Mouse (Mus musculus) urinary bladder, postnatal 10 days (tissue): ENCODE measurements around the gene Adamts18.

Source experiments
- DNase-seq: peaks from one replicate; pipeline ENCODE4 v3.0.0; 2022; ENCODE audit warnings: low spot score

The Adamts18 gene

DNA sequence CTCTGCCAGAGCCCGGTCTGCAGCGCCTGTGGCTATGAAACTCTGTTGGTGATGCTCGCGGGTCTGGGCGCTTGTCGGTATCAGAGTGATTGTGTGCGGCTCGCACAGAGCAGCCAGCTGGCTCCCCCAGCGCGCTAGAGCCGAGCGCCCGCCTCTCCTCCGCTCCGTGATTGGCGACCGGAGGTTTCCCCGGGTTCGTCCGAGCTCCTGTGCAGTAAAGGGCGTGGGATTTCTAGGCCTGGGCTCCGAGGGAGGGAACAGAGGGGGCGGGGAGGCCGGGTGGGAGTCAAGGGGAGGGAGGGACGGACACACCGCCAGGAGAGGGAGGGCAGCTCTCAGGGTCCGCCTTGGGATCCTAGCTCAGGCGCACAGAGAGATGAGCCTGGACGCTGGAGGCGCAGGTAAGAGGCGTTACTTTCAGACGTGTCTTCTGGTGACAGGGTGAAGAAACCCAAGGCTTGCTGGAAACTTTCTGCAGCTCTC, at the start of gene Adamts18:
TSS of gene Adamts18 (minus strand) at position 86 of the 483 bp plus-strand sequence.
- no peak for DNase-seq

DNA sequence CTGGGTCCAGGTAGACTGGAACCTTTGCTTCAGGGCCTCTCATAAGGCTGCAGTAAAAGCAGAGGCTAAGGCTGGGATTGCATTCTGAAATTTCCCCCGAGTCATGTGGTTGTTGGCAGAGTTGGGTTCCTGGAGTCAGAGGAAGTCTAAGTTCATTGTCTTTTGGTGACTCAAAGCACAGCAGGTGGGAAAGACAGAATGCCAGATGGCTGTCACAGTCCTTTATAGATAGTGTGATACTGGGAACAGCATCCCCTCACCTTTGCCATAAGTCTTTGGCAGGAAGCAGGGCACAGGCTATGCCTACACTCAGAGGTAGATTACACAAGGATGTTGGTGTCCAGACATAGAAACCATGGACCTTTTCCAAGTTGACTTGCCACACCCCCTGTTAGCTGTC, 47.9 kb upstream of the Adamts18 start:
- no peak for DNase-seq

DNA sequence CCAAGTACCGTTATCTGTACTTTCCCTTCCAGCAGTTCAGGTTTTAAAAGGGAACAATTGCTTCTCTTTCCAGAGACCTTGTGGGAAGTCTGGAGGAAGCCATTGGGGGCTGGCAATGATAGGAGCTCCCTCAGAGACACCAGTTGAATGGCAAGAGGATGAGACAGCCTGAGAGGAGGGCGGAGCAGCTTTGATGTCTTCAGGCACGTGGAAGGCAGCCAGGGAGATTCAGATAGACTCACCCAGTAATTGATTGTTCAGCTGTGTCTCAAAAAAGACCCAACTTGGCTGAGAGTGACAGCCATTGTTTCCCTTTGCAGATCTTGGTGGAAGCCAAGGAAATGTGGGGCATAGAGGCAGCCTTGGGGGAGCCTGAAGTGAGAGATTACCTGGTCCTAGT, 42.8 kb upstream of the Adamts18 start:
- DNase-seq: no peak

DNA sequence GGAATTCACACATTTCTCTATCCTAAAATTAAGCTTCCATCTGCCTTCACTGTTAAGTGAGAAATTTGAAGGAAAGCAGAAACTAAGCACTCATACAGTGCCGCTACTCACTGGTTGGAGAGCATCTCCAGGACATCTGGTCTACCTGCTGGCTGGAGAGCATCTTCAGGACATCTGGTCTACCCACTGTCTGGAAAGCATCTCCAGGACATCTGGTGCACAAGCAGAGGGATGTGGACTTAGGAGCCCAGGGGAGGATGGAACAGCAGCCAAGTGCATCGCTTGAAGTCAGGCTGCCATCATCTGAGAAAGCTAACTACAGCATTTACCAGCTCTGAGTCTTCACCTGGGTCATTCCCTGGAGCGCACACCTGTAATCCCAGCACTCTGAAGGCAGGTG, 38.0 kb upstream of the Adamts18 start:
- no peak for DNase-seq

DNA sequence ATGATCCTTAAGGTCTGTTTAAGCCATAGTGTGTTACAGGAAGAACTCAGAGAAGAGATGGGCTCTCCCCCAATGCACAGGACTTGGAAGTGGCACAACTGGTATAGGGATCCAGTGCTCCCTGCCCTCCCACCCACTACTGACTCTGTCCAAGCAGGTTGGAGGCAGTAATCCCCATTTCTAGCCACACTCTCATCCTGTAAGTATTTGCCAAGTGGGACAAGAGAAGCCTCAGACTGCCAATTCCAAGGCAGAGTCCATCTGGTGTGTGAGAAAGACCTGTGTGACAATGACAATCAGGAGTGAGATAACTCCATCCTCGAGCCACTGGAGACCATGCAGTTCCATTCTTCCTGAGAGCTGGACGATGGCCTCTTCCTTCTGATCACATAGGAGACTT, 36.6 kb upstream of the Adamts18 start:
- DNase-seq: no peak

DNA sequence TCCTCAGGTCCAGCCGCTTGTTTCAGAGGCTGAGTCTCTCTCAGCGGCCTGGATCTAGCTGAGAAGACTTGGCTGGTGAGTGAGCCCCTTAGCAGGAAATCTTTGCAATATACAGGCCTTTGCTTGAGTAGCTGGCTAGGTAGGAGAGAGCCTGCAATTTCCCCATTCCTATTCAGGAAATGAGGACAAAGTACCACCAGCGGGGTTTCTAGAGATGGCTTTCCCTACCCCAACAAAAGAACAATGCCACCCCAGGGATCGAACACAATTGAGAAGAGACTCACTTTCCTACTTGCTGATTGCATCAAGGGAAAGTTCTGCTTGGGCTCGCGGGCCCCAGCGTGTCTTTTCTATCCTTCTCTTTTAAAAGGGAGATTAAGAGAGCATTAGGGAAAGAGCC, 35.5 kb upstream of the Adamts18 start:
- DNase-seq: no peak

DNA sequence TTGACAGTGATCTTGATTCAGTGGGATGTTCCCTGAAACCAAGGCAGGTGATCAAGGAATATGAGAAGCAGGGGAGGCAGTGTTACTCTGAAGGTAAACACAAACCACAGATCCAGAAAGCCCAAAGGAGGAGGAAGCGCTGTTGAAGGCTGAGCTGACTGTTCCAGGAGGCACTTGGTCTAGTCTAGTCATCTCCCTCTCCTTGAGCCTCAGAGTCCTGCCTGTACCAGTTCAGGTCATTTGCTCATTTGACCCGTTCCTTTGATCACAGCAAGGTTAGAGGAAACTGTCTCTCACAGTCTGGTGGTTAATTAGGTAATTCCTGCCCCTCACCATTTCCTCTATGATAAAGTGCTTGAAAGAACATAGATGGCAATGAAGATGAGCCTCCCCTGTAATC, 34.0 kb upstream of the Adamts18 start:
- DNase-seq: no peak

DNA sequence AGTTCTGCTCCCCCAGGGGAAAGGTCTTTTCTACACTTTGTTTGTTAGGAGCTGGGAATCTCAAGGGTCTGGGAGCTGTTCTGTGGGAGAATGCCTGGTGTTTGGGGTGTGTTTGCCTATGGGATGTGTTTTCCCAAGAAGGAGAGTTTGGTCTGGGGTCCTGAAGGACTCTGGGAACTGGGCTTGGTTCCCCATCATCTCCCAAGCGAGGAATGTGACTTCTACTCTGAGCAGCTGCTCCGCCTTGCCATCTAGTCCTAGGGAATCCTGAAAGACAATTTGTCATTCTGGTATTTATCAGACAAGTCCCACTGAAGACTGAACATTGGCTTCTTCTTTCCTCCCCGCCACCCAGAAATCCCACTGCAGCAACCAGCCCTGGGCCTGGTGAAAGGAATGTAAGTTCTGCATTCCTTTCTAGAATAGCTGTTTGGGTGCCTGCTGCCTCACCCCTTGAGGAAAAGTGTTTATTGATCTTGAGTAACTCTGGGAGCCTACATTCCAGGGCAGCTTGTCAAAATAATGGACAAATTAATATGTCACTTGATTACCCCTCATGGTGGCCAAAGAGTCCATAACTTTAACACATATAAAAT, 30.0 kb upstream of the Adamts18 start:
- DNase-seq: no peak

DNA sequence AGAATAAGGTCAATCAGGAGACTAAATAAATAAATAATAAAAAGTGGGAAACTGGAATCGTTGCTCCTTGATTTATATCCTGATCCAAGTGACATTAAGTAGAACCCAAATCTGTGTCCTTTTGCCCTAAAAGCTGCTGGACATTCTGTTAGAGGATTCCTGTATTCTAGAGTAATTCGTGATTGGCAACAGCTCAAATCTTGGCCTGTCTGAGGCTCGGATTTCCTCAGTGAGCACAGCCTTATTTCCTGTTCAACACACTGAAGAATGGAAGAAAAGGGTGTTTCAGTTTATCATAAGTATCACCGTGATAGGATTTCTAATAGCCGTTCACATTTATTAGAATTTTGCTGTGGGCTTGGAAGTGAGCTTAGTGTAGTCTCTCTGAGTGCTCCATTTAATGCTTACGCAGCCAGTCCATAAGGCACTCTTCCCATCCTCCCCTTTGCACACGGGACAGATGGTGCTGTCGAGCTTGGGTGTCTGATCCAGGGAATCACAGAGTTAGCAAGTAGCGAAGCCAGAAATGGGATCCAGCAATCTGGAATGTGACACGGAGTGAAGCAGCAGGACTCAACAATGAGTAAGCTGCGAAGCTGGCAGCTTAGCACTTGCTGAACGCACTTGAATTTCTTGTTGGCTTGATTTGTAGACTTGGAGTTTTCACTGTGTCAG, 25.0 kb upstream of the Adamts18 start:
- no peak for DNase-seq

DNA sequence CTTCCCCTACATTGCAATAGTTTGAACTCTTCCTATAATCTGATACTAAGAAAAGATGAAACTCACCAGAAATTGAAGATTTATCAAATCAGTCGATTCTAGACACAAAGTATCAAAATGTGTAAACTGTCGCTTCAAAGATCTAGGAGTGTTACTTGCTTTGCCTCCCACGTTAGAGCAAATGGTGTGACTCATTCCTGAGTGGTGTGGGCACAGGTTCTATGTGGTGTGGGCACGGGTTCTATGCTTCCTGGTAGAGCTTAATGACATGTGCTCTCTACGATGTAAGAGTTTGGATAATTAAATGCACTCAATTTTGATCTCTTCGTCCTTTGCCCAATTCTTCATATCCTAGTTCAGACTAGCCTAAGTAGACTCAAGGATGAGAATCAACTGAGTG, 23.9 kb upstream of the Adamts18 start:
- no peak for DNase-seq

DNA sequence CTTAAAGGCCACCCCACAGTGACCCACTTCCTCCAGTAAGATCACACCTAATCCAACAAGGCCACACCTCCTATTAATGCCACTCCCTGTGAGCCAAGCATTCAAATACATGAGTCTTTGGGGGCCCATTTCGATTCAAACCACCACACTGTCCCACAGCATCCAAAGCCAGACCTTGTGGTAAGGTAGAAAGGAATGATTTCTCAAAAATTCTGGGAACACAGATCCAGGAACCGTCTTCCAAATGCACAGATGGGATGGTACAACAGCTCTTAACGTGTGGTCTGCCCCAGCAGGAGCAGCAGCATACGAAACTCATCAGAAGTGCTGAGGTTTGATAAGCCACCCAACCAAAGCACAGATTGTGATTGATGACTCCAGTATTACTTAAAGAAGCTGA, 18.0 kb upstream of the Adamts18 start:
- DNase-seq: no peak

DNA sequence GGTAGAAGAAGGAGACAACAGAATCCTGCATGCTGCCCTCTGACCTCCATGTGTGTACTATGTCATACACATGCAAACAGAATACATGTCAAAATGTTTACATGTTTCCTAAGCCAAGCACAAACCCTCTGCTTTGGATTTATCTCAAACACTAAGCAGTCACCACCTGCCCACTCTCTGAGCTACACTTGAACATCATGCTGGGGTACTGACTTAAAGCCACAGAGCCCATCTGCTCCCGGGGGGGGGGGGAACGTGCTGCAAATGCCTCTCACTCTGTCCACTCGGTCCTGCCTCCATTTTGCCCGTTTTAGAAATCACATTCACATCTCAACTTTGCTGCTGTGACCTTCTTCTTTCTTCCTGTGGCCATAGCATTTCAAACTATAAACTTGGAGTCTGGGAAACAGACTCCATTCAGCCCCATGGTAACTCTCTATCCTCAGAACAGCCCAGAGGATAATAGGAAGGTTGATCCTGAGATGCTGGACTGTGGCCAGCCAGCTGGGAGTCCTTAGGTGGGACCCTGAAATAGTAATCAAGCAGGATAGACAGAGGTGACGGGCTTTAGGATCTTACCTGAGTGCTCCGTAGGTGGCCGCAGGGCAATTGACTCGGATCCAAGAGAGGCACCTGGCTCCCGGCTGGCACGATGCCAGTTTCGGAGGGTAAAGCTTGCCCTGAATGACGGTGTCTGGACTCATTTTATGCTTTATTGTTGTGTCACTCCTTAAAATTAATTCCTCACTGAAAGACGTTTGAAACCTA, 17.0 kb upstream of the Adamts18 start:
- no peak for DNase-seq

DNA sequence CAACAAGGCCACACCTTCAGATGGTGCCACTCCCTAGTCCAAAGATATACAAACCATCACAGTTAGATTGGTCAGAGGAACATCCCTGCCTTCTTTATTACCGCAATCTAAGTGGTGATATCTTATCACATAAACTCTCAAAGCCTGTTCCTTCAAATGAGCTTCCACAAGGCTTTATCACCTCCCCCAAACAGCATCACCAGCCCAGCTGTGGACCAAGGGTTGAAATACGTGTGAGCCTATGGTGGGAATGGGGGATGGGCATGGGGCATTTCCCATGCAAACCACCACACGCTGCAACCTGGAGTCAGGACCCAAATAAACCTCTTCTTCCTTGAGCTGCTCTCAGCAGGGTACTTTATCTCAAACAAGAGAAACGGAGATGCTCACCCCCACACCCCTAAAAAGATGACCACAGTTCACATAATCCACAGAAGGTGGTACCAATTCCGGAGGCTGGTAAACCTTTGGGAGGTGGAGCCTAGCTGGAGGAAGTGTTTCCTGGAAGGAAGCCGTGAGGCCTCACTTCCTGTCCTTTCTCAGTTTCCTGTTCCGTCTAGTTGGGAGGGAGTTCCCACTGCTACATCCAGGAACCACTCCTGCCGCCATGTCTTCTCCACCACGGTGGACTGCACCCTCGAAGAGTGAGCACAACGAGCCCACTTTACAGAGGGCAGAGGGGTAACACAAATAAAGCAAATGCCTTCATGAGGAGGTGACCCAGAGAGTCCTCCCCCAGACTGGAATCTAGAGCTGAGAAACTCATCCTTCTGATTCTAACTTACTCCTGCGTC, 11.5 kb upstream of the Adamts18 start:
- DNase-seq: no peak

DNA sequence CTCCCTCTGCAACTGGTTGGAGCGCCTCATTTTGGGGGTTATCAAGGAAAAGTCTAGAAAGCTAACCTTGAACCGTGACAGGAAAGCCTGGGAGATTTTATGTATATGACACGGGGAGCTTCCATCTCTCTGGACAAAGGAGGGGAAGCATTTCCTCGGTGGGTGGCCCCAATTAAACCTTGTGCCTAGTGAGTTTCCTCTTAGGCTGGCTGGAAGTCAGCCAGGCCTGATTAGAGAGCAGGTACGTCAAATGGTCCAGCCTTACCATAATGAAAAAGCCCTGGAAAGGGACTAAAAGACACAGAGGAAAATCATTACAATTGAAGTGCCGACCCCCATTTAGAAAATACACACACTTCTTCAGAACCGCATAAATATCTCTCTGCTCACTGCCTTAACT, 10.3 kb upstream of the Adamts18 start:
- no peak for DNase-seq

DNA sequence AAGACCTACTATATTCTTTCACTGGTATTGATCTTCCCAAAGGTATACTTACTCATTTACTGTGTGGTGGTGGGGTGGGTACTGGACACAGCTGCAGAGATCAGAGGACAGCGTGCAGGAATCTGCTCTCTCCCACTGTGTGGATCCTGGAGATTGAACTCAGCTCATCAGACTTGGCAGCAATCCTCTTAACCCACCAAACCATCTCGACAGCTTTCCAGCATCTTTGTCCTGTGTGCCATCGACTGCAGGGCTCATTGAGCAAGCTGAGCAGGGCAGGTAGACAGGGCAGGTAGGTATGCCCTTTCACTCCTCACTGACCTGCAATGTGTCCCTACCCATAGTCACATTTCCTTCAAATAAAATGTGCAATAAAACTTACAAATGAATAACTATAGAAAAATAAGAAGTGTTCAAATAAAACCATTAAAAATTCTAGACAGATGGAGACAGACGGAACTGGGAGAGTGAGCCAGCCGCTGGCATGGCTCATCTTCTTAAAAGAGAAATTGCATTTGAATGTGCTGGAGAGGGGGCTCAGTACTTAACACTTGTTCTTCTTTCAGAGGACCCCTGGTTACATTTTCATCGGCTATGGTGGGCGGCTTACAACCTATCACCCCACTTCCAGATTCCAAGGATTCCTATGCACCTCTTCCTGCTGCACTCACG, 6.2 kb upstream of the Adamts18 start:
- no peak for DNase-seq

DNA sequence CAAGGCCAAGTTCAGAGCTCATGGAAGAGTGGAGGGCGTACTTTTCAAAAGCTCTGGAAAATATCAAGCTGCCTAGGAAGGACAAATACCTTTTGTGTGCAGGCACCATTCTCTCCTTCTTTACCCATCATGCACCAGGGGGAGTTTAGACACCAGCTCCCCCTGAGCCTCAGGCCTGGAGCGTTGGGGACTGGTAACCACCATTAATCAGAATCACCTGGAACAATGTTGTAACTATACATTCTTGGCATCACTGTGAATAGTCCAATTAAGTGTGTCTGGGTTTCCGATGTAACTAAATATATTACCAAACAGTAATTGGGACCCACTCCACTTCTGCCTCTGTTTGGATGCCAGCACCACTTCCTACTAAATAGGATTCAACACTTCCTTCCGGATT, 5.2 kb upstream of the Adamts18 start:
- DNase-seq: no peak

DNA sequence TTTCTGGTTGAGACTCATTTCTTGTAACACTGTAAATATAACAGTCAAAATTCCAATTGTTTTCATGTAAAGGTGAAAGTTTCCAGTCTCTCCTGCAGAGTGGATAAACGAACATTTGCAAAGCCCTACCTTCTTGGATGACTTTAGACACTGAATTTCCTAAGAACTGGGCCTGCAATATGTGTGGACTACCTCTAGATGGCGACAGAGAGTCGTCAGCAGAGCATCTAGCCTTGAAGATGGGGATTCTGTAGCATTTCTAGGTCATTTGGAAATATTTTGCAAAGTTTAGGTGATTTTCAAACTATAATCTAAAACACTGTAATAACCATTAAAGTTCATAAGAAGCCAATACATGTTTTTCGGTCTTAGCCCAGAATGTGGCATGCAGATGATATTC, 3.1 kb upstream of the Adamts18 start:
- no peak for DNase-seq

DNA sequence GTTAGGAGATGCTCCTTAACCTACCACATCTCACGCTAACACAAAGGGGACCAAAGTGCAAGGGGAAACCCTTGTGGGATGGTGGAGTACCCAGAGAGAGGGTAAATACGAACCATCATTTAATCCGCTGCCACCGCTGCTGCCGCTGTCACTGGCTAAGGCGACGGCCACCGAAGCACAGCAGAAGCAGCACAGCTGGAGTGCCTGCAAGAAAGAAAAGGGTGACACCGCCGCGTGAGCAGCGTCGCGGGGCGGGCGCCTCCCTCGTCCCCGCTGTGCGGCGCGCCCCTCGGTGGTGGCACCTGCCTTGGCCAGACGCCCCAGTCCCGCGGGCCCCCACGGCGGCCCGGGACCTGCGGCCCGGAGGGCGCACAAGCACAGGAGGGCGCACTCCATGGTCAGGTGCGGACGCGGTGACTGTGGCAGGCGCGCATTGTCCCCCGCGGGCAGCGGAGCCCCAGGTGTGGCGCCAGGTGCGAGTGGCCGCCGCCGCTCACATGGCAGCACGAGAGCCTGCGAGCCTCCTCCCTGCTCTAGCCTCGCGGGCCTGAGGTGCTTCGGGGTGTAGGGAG, 371 bp downstream of the Adamts18 start:
- DNase-seq: no peak

DNA sequence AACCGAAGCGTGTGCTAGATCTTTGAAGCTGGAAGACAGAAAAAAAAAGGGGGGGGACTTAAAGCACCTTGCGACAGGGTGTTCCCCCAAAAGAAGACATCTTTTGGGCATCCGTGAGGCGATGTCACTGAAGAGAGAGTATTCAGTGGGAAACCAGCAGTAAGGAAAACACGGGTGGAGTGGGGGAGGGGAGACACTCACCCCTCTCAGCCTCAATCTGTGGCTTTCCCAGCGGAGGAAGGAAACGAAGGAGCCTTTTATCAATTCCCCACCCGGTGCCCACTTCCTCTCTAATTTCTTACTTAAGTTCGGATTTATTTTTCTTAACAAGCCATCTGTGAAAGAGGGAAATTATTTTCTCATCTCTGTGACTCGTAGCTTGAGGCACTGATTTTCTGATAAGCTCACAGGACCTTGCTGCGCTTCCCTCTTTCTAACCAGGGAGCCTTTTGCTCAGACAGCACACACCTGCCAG, 895 bp downstream of the Adamts18 start:
- no peak for DNase-seq

DNA sequence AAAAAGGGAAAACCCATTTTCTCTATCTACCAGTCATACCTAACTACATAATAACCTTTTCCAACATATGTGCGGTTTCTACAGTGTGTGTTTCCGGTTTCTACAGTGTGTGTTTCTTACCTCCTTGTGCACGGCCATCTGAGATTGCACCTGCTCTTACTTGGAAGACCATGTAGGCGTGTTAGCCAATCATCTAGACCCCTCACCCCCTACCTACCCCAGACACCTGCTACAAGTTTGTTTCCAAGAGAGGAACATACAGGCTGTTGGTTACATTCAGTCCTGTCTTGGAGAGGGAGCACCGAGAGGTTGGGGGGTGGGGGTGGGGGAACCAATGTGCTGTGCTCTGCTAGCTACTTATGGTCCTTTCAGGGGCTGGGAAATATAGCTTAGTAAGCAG, 1.9 kb downstream of the Adamts18 start:
- no peak for DNase-seq

DNA sequence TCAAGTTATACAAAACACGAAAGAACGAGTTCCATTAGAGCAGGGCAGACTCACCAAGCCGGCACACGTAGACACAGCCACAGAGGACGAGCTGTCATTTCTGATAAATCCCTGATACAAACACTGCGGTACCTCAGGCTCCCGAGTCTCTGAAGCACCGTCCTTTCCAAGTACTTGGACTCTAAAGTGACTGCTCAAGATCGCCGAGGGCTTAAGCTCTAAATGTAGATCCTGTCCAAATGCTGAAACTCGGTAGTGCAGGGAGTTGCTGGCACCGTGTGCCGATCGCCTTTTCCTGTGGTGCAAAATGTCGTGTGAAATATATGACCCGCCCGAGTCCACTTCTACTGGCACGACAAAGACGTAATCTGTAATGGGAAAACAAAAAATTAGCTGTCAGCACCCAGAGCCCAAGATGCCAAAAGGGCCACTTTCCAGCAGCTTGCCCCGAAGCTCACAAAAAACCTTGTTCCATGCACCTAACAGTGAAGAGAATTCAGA, 3.7 kb downstream of the Adamts18 start:
- no peak for DNase-seq
